Mouse (Mus musculus): ENCODE results near the gene Fkbp10. TPM values are rescaled to one million over a fixed set of nuclear protein-coding genes. Genes with fewer than 3 reads are reported as not detected.

The Fkbp10 gene
- total and polyA plus RNA-seq, 2 experiments from 2014 or later = 27.0 to 41.1 TPM

- no peaks in the 10 kb centered on the region for H3K4me1 ChIP-seq (ENCODE audit: insufficient read depth, low read length)
- no peak for ATAC-seq
- no peaks in the 10 kb centered on the region for H3K9me3 ChIP-seq (ENCODE audit: low read length)
- H3K36me3 ChIP-seq (ENCODE audit: insufficient read depth, low read length) = peaks cover 67% of the 10 kb centered on the region
- DNase-seq (ENCODE audit: low spot score) = no peak
- 88% methylated on average over 21 of the region's 21 CpGs for WGBS
- no peak overlapping the region for H3K4me3 ChIP-seq (ENCODE audit: low read length)
- H3K4me2 ChIP-seq (ENCODE audit: low read depth, low read length) = no peak overlapping the region
- H3K27ac ChIP-seq = no peak overlapping the region
- H3K9ac ChIP-seq (replicated peaks; ENCODE audit: low read length) = no peak overlapping the region
- no peak for TF ChIP-seq CTCF (IDR thresholded peaks at IDR 0.05; ENCODE audit: low read depth)
- H3K27me3 ChIP-seq (ENCODE audit: insufficient read depth, low read length) = no peaks in the 10 kb centered on the region
Observed at GRCm38 (mm10) chr11:100376746-100377389, 38.6 kb upstream of the Fkbp10 start.

GRCm38 (mm10) chr11:100377989-100378388 lies 37.5 kb upstream of the Fkbp10 start:
- no peak overlapping the region for H3K4me3 ChIP-seq (ENCODE audit: low read length)
- no peak for TF ChIP-seq CTCF (IDR thresholded peaks at IDR 0.05; ENCODE audit: low read depth)
- H3K27ac ChIP-seq = no peak overlapping the region
- H3K36me3 ChIP-seq (ENCODE audit: insufficient read depth, low read length) = peaks cover 74% of the 10 kb centered on the region
- no peaks in the 10 kb centered on the region for H3K4me1 ChIP-seq (ENCODE audit: insufficient read depth, low read length)
- no peaks in the 10 kb centered on the region for H3K9me3 ChIP-seq (ENCODE audit: low read length)
- ATAC-seq = no peak
- no peak overlapping the region for H3K9ac ChIP-seq (replicated peaks; ENCODE audit: low read length)
- no peak for DNase-seq (ENCODE audit: low spot score)
- 95% methylated on average over 14 of the region's 14 CpGs for WGBS
- no peaks in the 10 kb centered on the region for H3K27me3 ChIP-seq (ENCODE audit: insufficient read depth, low read length)
- H3K4me2 ChIP-seq (ENCODE audit: low read depth, low read length) = no peak overlapping the region

- no peaks in the 10 kb centered on the region for H3K27me3 ChIP-seq (ENCODE audit: insufficient read depth, low read length)
- H3K36me3 ChIP-seq (ENCODE audit: insufficient read depth, low read length) = peaks cover 75% of the 10 kb centered on the region
- TF ChIP-seq CTCF (IDR thresholded peaks at IDR 0.05; ENCODE audit: low read depth) = no peak
- H3K27ac ChIP-seq = no peak overlapping the region
- H3K9me3 ChIP-seq (ENCODE audit: low read length) = no peaks in the 10 kb centered on the region
- no peak for DNase-seq (ENCODE audit: low spot score)
- no peaks in the 10 kb centered on the region for H3K4me1 ChIP-seq (ENCODE audit: insufficient read depth, low read length)
- ATAC-seq = no peak
- 92% methylated on average over 5 of the region's 5 CpGs for WGBS
- no peak overlapping the region for H3K9ac ChIP-seq (replicated peaks; ENCODE audit: low read length)
- H3K4me3 ChIP-seq (ENCODE audit: low read length) = no peak overlapping the region
- H3K4me2 ChIP-seq (ENCODE audit: low read depth, low read length) = no peak overlapping the region
Observed at GRCm38 (mm10) chr11:100378446-100378845, 37.1 kb upstream of the Fkbp10 start.

GRCm38 (mm10) chr11:100379311-100379710 lies 36.2 kb upstream of the Fkbp10 start:
- 96% methylated on average over 4 of the region's 4 CpGs for WGBS
- Histone ChIP-seq H3K27ac (no peak overlapping the region), H3K4me2 (ENCODE audit: low read depth, low read length) (no peak overlapping the region), H3K36me3 (ENCODE audit: insufficient read depth, low read length) (peaks cover 68% of the 10 kb centered on the region), H3K9ac (replicated peaks; ENCODE audit: low read length) (no peak overlapping the region), H3K9me3 (ENCODE audit: low read length) (no peaks in the 10 kb centered on the region), H3K4me3 (ENCODE audit: low read length) (no peak overlapping the region), H3K27me3 (ENCODE audit: insufficient read depth, low read length) (no peaks in the 10 kb centered on the region), H3K4me1 (ENCODE audit: insufficient read depth, low read length) (no peaks in the 10 kb centered on the region)
- ATAC-seq = no peak
- no peak for TF ChIP-seq CTCF (IDR thresholded peaks at IDR 0.05; ENCODE audit: low read depth)
- DNase-seq (ENCODE audit: low spot score) = no peak

- no peaks in the 10 kb centered on the region for H3K4me1 ChIP-seq (ENCODE audit: insufficient read depth, low read length)
- 81% methylated on average over 6 of the region's 6 CpGs for WGBS
- no peak for ATAC-seq
- no peaks in the 10 kb centered on the region for H3K9me3 ChIP-seq (ENCODE audit: low read length)
- H3K4me2 ChIP-seq (ENCODE audit: low read depth, low read length) = no peak overlapping the region
- H3K9ac ChIP-seq (replicated peaks; ENCODE audit: low read length) = no peak overlapping the region
- H3K36me3 ChIP-seq (ENCODE audit: insufficient read depth, low read length) = peaks cover 51% of the 10 kb centered on the region
- TF ChIP-seq CTCF (IDR thresholded peaks at IDR 0.05; ENCODE audit: low read depth) = no peak
- no peaks in the 10 kb centered on the region for H3K27me3 ChIP-seq (ENCODE audit: insufficient read depth, low read length)
- DNase-seq (ENCODE audit: low spot score) = no peak
- no peak overlapping the region for H3K4me3 ChIP-seq (ENCODE audit: low read length)
- H3K27ac ChIP-seq = no peak overlapping the region
Observed at GRCm38 (mm10) chr11:100382682-100383081, 32.8 kb upstream of the Fkbp10 start.

GRCm38 (mm10) chr11:100385016-100385415 lies 30.5 kb upstream of the Fkbp10 start:
- 93% methylated on average over 3 of the region's 3 CpGs for WGBS
- peaks cover 36% of the 10 kb centered on the region for H3K36me3 ChIP-seq (ENCODE audit: insufficient read depth, low read length)
- TF ChIP-seq CTCF (IDR thresholded peaks at IDR 0.05; ENCODE audit: low read depth) = no peak

GRCm38 (mm10) chr11:100386586-100386985 lies 28.9 kb upstream of the Fkbp10 start:
- peaks cover 7% of the 10 kb centered on the region for H3K4me1 ChIP-seq (ENCODE audit: insufficient read depth, low read length)
- no peak overlapping the region for H3K4me3 ChIP-seq (ENCODE audit: low read length)
- TF ChIP-seq CTCF (IDR thresholded peaks at IDR 0.05; ENCODE audit: low read depth) = no peak
- no peak overlapping the region for H3K9ac ChIP-seq (replicated peaks; ENCODE audit: low read length)
- 56% methylated on average over 5 of the region's 5 CpGs for WGBS
- DNase-seq (ENCODE audit: low spot score) = no peak
- no peaks in the 10 kb centered on the region for H3K9me3 ChIP-seq (ENCODE audit: low read length)
- H3K27ac ChIP-seq = no peak overlapping the region
- no peak overlapping the region for H3K4me2 ChIP-seq (ENCODE audit: low read depth, low read length)
- peaks cover 23% of the 10 kb centered on the region for H3K36me3 ChIP-seq (ENCODE audit: insufficient read depth, low read length)
- no peak for ATAC-seq
- H3K27me3 ChIP-seq (ENCODE audit: insufficient read depth, low read length) = no peaks in the 10 kb centered on the region

More at GRCm38 (mm10) chr11:100385016-100385415, 30.5 kb upstream of the Fkbp10 start:
- Histone ChIP-seq H3K4me1 (ENCODE audit: insufficient read depth, low read length) (peaks cover 4% of the 10 kb centered on the region), H3K9ac (replicated peaks; ENCODE audit: low read length) (no peak overlapping the region), H3K9me3 (ENCODE audit: low read length) (no peaks in the 10 kb centered on the region), H3K4me3 (ENCODE audit: low read length) (no peak overlapping the region), H3K4me2 (ENCODE audit: low read depth, low read length) (no peak overlapping the region), H3K27me3 (ENCODE audit: insufficient read depth, low read length) (no peaks in the 10 kb centered on the region), H3K27ac (no peak overlapping the region)
- ATAC-seq (no peak), DNase-seq (ENCODE audit: low spot score) (no peak)
